Mouse (Mus musculus) heart, postnatal 0 days (tissue): ENCODE results near the gene Cyp26a1.

Experiments used
- CTCF ChIP-seq: IDR thresholded peaks from 2 replicates; pipeline ENCODE4 v1.5.1; 2016; ENCODE audit warnings: antibody characterized with exemption, control low read depth, low read depth
- EP300 ChIP-seq: IDR thresholded peaks from 2 replicates; pipeline ENCODE4 v1.6.1; 2016; ENCODE audit warnings: antibody characterized with exemption, low read depth

- no peak for TF ChIP-seq EP300
- no peak for TF ChIP-seq CTCF
Measured at GRCm38 (mm10) chr19:37697335-37697636, 312 bp upstream of the Cyp26a1 start.
